Mouse (Mus musculus) CH12.LX (cell line): ENCODE measurements at regions not wholly inside any gene's neighbourhood (a gene's known extent, or its start where the extent isn't known, plus 50 kb on each side); places are given as distances from the start of the nearest gene placed in this dataset.
"Not testable (repeated sequence)": the region's sequence is repeated elsewhere in the genome, so short reads cannot be mapped to it uniquely, and the experiment has no call there.

Experiments
- HCFC1 ChIP-seq: IDR thresholded peaks from 2 replicates; pipeline ENCODE4 v1.6.1; 2012; ENCODE audit warnings: low read depth, mild to moderate bottlenecking, inconsistent platforms, low read length, improper control_type of control experiment
- RAD21 ChIP-seq: IDR thresholded peaks from 2 replicates; pipeline ENCODE4 v1.6.1; 2011; ENCODE audit warnings: low read depth, mild to moderate bottlenecking, low read length, improper control_type of control experiment, moderate library complexity

DNA sequence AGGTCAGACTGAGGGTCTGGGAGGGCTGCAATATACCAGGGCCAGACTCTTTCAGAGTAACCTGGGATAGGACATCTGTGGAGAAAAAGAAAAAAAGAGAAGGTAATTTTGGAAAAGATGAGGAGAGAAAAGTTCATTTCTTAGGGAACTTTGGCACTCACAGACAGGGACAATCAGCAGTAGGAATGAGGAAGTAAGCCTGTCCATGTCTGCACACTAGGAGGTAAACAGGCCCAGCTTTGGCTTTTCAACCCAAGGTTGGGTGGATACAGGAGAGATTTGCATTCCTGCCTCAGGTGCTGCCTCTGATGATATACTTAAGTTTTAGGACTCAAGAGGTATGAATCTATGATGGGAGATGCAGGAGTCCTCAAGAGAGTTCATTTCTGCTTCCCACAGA lies 579.0 kb upstream of the Zfp386 start:
- not testable (repeated sequence) for TF ChIP-seq RAD21, HCFC1
